Mouse (Mus musculus): ENCODE measurements around the gene Gm9844. TPM values are rescaled to one million over a fixed set of nuclear protein-coding genes. Genes with fewer than 3 reads are reported as not detected.
"Not testable (repeated sequence)": the region's sequence is repeated elsewhere in the genome, so short reads cannot be mapped to it uniquely, and the experiment has no call there.

The Gm9844 gene
- total RNA-seq, 2 experiments from 2014 or later: 2.5 TPM; not detected in 1

- DNase-seq: no peak
Measured at GRCm38 (mm10) chr7:24869532-24870165, 7.6 kb downstream of the Gm9844 start, which contains the start of the genes Lypd4 and Dmrtc2. Lypd4 (minus strand) TSS chr7:24869941. Dmrtc2 (plus strand) TSS chr7:24870057.

- DNase-seq: no peak
Measured at GRCm38 (mm10) chr7:24877588-24877987, 15.6 kb downstream of the Gm9844 start.

- DNase-seq: no peak
Measured at GRCm38 (mm10) chr7:24879620-24880019, 17.6 kb downstream of the Gm9844 start.

GRCm38 (mm10) chr7:24882416-24883199 is 20.6 kb downstream of the Gm9844 start:
- no peak for DNase-seq

GRCm38 (mm10) chr7:24883896-24884692 is 22.1 kb downstream of the Gm9844 start, which contains the start of gene Rps19:
Rps19 (plus strand) TSS chr7:24884371.
- DNase-seq: peak; percentile 99

GRCm38 (mm10) chr7:24884693-24885291 is 22.8 kb downstream of the Gm9844 start:
- no peak for DNase-seq

GRCm38 (mm10) chr7:24885468-24886307 is 23.7 kb downstream of the Gm9844 start:
- no peak for DNase-seq

GRCm38 (mm10) chr7:24886308-24886633 is 24.3 kb downstream of the Gm9844 start:
- peak; percentile 28 for DNase-seq

GRCm38 (mm10) chr7:24887096-24887495 is 25.1 kb downstream of the Gm9844 start:
- DNase-seq: no peak

GRCm38 (mm10) chr7:24889431-24890220 is 27.6 kb downstream of the Gm9844 start:
- no peak for DNase-seq

- peak; percentile 78 for DNase-seq
Measured at GRCm38 (mm10) chr7:24890281-24891216, 28.5 kb downstream of the Gm9844 start.

GRCm38 (mm10) chr7:24891241-24892124 is 29.5 kb downstream of the Gm9844 start:
- no peak for DNase-seq

- no peak for DNase-seq
Measured at GRCm38 (mm10) chr7:24892125-24892583, 30.1 kb downstream of the Gm9844 start.

- DNase-seq: not testable (repeated sequence)
Measured at GRCm38 (mm10) chr7:24895749-24896148, 33.7 kb downstream of the Gm9844 start.

GRCm38 (mm10) chr7:24896269-24896668 is 34.3 kb downstream of the Gm9844 start:
- no peak for DNase-seq

- no peak for DNase-seq
Measured at GRCm38 (mm10) chr7:24897224-24897623, 35.2 kb downstream of the Gm9844 start, which contains the start of gene Cd79a. Cd79a (plus strand) TSS chr7:24897381.

- DNase-seq: no peak
Measured at GRCm38 (mm10) chr7:24897959-24898358, 35.9 kb downstream of the Gm9844 start.

GRCm38 (mm10) chr7:24901114-24901513 is 39.1 kb downstream of the Gm9844 start:
- DNase-seq: no peak

Measured in heart, postnatal 4 days (tissue).